Mouse (Mus musculus): ENCODE measurements at regions not wholly inside any gene's neighbourhood (a gene's known extent, or its start where the extent isn't known, plus 50 kb on each side); places are given as distances from the start of the nearest gene placed in this dataset.

DNA sequence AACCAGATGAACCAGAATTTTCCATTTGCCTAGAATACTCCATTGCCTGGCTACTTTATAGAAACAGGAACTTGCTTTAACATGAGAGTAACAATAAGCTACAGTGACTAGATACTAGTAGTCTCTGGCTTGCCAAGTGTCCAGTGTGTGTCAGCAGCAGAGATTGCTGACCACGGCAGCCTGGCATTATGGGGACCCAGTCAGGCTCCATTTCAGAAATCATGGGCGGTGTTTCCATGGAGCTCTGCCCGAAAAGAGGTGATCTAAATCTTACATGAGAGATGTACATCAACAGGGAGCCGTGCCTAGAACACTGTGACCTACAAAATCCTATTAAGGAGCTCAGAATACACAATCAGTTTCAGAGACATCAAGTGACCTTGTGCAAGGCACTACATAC lies 160.8 kb upstream of the Bcl6 start:
- DNase-seq (ENCODE audit: low spot score) = no peak

DNA sequence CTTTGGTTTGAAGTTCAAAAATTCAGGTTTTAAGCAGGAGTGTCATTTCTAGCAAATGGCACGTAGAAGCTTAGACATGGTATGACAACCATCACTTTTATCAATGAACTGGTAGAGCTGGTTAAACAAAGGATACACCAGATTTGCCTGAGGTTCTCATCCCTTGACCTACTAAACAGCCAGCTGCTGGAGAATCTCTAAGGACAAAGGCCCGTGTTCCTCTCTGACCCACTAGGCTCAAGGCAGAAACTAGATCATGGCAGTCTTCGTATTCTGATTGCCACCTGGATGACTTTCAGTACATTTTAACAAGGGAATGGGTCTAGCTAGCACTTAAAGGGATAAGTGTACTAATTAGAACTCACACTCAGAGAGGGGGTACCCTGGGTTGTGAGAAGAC lies 155.2 kb upstream of the Bcl6 start:
- no peak for DNase-seq (ENCODE audit: low spot score)

DNA sequence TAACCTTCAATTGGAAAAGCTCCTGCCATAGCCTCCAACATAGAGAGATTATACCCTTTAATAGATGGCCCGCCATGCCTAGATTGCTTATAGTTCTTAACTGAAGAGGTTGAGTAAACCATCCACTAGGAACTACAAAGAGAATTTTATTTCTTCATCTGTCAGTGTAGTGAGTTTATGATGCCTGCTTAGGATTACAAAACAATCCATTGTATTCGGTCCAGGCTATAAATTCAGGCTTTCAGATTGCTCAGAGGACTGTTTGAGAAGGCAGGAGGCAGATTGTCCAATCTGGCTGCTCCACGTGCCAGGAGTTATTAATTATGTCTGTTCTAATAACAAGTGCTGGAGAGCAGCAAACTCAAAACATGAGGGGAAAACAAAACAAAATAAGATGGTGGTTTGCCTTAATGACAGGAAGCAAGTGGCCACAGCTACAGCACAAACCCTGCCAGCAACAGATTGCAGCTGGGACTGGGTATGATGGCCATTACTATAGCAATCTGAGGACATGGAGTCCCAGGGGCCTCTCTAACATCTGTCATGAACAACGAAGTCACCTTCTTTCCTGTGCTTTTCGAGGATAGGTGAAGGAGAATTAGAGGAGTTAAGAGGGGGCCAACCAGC lies 154.4 kb upstream of the Bcl6 start:
- no peak for DNase-seq (ENCODE audit: low spot score)

- DNase-seq (ENCODE audit: low spot score) = no peak
Observed at GRCm38 (mm10) chr16:24139109-24139508, 150.5 kb upstream of the Bcl6 start.

DNA sequence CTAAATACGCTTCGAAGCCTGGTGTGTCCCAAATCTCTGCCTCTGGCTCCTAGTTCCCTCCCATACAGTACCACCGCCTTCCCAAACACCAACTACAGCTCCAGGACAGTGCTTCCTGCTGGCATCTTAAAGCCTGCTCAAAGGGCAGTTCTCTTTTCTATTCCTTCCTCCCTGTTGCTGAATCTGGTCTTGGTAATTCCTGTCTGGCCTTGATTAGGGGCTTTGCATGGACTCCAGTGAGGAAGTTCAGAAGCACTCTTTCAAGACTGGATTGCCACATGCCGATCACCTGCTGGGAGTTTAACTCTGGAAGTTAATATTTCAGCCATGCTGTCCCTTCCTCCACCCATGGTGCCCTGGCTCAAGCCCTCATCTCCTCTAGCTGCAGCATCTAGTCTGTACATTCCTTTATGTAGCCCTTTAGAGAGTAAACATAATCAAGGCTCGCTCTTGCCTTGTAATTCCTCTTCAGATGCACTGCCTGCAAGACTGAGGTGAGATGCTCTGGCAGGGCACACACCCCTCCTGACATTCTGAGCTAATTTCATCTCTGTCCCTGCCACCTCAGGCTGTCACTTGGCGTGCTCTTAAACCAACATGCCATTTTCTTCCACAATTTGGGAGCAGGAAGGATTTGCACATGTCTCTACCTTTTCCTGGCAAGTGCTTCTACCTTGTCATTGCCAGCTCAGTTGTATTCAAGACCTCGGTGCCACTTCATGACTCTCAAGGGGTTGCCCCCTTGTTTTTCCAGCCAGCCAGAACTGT lies 148.8 kb upstream of the Bcl6 start:
- DNase-seq (ENCODE audit: low spot score) = no peak

DNA sequence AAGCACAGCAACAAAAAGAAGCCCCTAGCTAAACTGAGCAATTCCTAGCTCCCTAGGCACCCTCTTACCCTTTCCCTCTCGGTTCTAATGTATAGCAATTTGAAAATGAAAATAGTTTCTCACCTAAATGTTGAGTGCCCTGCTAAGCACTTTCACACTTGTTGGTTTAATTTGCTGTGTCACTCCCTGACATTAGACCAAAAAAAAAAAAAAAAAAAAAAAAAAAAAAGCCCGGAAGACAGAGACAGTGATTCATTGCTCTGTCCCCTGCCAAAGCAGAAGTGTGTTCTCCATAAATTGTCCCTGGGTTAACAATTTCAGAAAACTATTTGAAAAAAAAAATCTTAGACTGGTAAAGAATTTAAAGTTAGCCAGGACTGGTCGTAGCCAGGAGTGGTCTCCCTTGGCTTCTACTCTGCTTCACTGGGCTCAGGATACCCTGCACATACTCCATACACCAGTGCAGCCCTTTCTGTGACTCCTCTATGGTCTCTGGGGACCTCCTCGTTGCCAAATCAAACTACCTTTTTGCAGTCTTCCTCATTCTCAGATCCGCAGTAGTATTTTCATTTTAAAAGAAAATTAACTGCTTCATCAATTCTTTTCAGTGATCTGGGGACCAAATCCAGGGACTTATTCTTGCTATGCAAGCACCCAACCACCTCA lies 148.0 kb upstream of the Bcl6 start:
- no peak for DNase-seq (ENCODE audit: low spot score)

DNA sequence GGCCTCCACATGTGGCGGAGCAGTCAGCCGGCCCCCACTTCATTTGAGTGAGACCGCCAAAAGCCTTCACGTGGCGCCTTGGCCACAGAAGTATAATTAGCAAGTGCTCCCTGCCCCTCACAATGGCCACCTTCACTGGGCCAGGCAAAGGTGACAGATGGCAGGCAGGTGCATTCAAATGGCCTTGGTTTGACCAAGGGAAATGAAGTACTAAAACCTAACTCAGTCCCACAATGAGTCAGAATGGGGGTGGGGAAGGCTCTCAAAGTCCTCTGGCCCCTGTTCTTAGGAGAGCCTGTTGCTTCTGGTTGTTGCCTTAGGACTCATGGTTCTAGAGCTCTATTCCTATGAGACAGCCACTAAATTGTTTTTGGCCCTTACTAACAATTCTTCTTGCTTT lies 147.2 kb upstream of the Bcl6 start:
- no peak for DNase-seq (ENCODE audit: low spot score)

GRCm38 (mm10) chr16:24135351-24135750 lies 146.7 kb upstream of the Bcl6 start:
- no peak for DNase-seq (ENCODE audit: low spot score)

GRCm38 (mm10) chr16:24134486-24135050 lies 145.9 kb upstream of the Bcl6 start:
- DNase-seq (ENCODE audit: low spot score) = no peak

DNA sequence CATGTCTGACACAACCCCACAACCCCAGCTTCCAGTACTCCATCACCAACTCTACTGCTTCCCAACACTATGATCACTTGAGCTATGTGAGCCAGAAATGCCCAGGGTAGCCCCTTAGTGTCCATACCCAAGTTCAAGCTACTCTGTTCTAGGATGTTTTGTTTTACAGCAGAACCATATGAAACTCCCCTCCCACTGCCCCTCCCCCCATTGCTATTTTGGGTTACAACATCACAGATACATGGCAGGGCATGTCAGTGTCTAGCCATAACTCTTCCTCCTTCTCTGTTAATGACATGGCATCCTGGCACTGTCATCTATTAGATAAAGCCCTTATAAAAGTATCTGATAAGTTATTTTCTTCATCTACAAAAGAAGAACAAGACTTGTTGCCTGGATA lies 142.0 kb upstream of the Bcl6 start:
- DNase-seq (ENCODE audit: low spot score) = no peak

- DNase-seq (ENCODE audit: low spot score) = no peak
Observed at GRCm38 (mm10) chr16:24129701-24130100, 141.0 kb upstream of the Bcl6 start.

GRCm38 (mm10) chr16:24128566-24128965 lies 139.9 kb upstream of the Bcl6 start:
- DNase-seq (ENCODE audit: low spot score) = no peak

- DNase-seq (ENCODE audit: low spot score) = no peak
Observed at GRCm38 (mm10) chr16:24124766-24125165, 136.1 kb upstream of the Bcl6 start.

DNA sequence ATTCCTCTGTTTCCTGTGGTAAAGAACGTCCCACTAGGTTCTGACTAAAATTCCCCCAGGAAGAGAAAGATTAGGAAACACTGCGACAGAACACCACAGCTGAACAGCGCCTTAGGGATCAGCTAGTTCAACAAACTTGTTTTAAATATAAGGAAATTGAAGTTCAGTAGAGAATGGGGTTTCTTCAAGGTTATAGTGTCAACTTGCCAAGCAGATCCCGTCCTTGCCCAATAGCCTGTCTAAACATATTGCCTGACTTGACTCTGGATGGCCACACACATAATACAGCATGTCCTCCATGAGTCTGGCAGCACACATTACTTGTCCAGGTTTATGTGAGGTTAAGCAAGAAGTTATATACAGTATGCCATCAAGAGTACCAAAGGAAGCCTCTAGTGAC lies 135.4 kb upstream of the Bcl6 start:
- DNase-seq (ENCODE audit: low spot score) = no peak

DNA sequence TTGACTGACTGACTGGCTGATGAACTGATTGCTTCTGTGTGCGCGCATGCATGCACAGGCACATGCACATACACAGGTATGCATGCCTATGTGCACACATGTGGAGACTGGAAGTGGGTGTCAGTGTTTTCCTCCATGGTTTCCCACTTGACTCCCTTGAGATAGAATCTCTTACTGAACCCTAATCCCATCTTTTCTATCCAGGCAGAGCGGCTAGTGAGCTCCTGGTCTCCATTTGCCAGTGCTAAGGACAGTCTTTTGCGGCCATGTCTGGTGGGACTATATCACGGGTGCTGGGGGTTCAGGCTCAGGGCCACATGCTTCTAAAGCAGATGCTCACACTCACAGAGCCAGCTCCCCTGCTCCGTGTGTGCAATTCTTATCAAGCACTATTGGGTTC lies 133.0 kb upstream of the Bcl6 start:
- DNase-seq (ENCODE audit: low spot score) = no peak

GRCm38 (mm10) chr16:24120836-24121235 lies 132.2 kb upstream of the Bcl6 start:
- no peak for DNase-seq (ENCODE audit: low spot score)

- DNase-seq (ENCODE audit: low spot score) = no peak
Observed at GRCm38 (mm10) chr16:24118487-24118886, 129.8 kb upstream of the Bcl6 start.

DNA sequence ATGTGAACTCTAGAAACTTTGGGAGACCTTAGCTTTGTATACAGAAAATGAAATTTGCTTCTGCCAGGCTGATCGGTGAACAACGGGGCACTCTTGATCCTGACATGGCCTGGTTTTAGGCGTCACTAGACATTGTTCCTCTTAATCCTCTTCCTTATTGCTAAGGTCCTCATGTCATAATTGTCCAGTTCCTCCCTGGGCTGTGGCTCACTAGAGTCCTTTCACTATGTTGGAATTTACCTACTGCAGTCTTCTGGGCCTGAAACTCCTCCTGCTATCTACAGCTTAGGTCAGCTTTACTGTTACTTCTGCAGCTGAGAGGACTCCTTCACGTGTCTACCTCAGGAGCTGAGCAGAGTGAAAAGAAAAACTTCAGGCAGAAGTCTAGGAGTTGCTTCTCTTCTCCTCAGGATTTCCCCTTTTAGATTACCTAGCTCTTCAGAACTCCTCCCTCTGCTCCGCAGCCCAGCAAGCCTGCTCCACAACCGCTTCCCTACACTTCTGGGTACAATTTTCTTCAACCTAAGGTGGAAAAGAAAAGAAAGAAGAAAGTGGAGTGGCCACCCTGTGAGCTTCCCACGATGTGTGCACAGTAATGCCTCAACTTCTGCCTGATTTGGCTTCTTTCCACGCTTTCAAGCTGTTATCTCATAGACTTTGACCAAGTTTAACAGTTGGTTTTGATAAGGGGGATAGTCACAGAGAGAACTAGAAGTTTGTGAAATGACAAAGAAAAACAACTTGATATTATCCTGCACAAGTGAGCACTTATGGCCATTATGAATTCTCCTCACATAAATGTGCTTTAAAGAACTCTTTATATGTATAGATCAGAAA lies 114.4 kb upstream of the Bcl6 start:
- no peak for DNase-seq (ENCODE audit: low spot score)

GRCm38 (mm10) chr16:24097596-24097995 lies 108.9 kb upstream of the Bcl6 start:
- no peak for DNase-seq (ENCODE audit: low spot score)

GRCm38 (mm10) chr16:24096076-24096475 lies 107.4 kb upstream of the Bcl6 start:
- DNase-seq (ENCODE audit: low spot score) = no peak

DNA sequence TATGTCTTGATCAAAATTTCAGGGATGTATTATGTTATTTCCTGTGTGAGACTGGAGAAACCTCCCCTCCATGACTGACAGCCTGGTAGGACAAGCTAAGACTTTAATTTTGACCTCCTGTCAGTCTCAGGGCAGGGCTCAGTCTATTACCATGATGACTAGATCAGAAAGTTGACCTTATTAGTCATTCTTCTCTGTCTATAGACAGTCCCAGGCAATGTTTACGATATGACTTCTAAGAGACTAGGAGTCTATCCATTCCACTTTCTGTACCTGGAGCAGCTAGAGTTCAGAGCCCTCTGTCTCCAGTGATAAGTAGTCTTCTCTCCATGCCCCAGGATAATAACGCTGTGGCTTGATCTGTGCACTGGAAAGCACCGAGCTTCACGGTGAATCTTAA lies 107.0 kb upstream of the Bcl6 start:
- no peak for DNase-seq (ENCODE audit: low spot score)

GRCm38 (mm10) chr16:24094566-24094965 lies 105.9 kb upstream of the Bcl6 start:
- DNase-seq (ENCODE audit: low spot score) = no peak

Measured in urinary bladder, postnatal 10 days (tissue).